Mouse (Mus musculus) gastrocnemius, adult 2 months (tissue): ENCODE measurements around the gene Scimp. TPM values are rescaled to one million over a fixed set of nuclear protein-coding genes. Genes with fewer than 3 reads are reported as not detected.

ENCODE experiments used
- DNase-seq: peaks from one replicate; pipeline ENCODE4 v3.0.0; 2022
- H3K27ac ChIP-seq: fragments of 200-600 bp; 2 replicates; pipeline ENCODE4 v1.8.1; 2022; ENCODE audit warnings: mild to moderate bottlenecking
- H3K4me3 ChIP-seq: fragments of 200-600 bp; 2 replicates; pipeline ENCODE4 v1.8.1; 2022; ENCODE audit warnings: mild to moderate bottlenecking, moderate library complexity
- CTCF ChIP-seq: fragments of 200-600 bp; IDR thresholded peaks from 2 replicates; pipeline ENCODE4 v1.8.1; 2022; ENCODE audit warnings: antibody characterized with exemption, mild to moderate bottlenecking, moderate library complexity
- intact Hi-C: fragments of 180-260 bp; cut with DNase I; formaldehyde crosslinking; loops from one replicate; pipeline ENCODE4 v1.15.1; 2025
- microRNA-seq: library from miRNA; unstranded; fragments of <30 nt; microRNA quantifications from one replicate; pipeline ENCODE4 v1.2.0, GENCODE M21; 2021
- total RNA-seq, 2 experiments: library from RNA; stranded (reverse); gene quantifications; 2 replicates each; pipeline ENCODE4 v1.2.3; 2021

Gene Scimp
- total RNA-seq, 2 experiments from 2014 or later = not detected

GRCm38 (mm10) chr11:70753146-70753545, 59.2 kb downstream of the Scimp start:
- no peak for DNase-seq
- TF ChIP-seq CTCF = no peak
- intact Hi-C loops = loop anchor here (5.0 to 10.0 kb wide), 2 partner anchors 136 to 338 kb away; partner anchors contain the start of genes 4930544D05Rik, Chrne and Pelp1
- Histone ChIP-seq H3K27ac (no peak overlapping the region), H3K4me3 (no peak overlapping the region)

GRCm38 (mm10) chr11:70752337-70753017, 59.9 kb downstream of the Scimp start:
- Histone ChIP-seq H3K27ac (no peak overlapping the region), H3K4me3 (no peak overlapping the region)
- DNase-seq = no peak
- intact Hi-C loops = loop anchor here (5.0 to 10.0 kb wide), 2 partner anchors 135 to 338 kb away; partner anchors contain the start of genes 4930544D05Rik, Chrne and Pelp1
- TF ChIP-seq CTCF = no peak

- intact Hi-C loops = no loop called here
- TF ChIP-seq CTCF = no peak
- Histone ChIP-seq H3K27ac (no peak overlapping the region), H3K4me3 (no peak overlapping the region)
- no peak for DNase-seq
Measured at GRCm38 (mm10) chr11:70747876-70748545, 64.4 kb downstream of the Scimp start.

GRCm38 (mm10) chr11:70745636-70746035, 66.8 kb downstream of the Scimp start:
- H3K27ac ChIP-seq = no peak overlapping the region
- no peak overlapping the region for H3K4me3 ChIP-seq
- no peak for DNase-seq
- intact Hi-C loops = no loop called here
- TF ChIP-seq CTCF = no peak

GRCm38 (mm10) chr11:70742581-70743459, 69.6 kb downstream of the Scimp start:
- intact Hi-C loops = no loop called here
- no peak overlapping the region for H3K4me3 ChIP-seq
- TF ChIP-seq CTCF = no peak
- no peak overlapping the region for H3K27ac ChIP-seq
- no peak for DNase-seq

- H3K4me3 ChIP-seq = no peak overlapping the region
- intact Hi-C loops = no loop called here
- DNase-seq = no peak
- H3K27ac ChIP-seq = no peak overlapping the region
- no peak for TF ChIP-seq CTCF
Measured at GRCm38 (mm10) chr11:70742117-70742516, 70.3 kb downstream of the Scimp start.

GRCm38 (mm10) chr11:70741603-70742002, 70.8 kb downstream of the Scimp start:
- Histone ChIP-seq H3K4me3 (no peak overlapping the region), H3K27ac (no peak overlapping the region)
- intact Hi-C loops = no loop called here
- no peak for TF ChIP-seq CTCF
- no peak for DNase-seq

Small RNA genes lying within 50 kb of the gene (microRNA-seq; reads per million reads assigned to microRNA genes)
- gene Gm22760 = not detected

Other genes starting within 250 kb of the Scimp start
- gene Mink1, start 249.7 kb downstream of the Scimp start, total RNA-seq = 10 to 100 TPM; 33.7 to 34.7 TPM
- gene 4930544D05Rik, start 196.7 kb downstream of the Scimp start, total RNA-seq = not detected
- 10 to 100 TPM; 11.0 to 18.4 TPM for gene Chrne, start 193.4 kb downstream of the Scimp start, total RNA-seq
- gene Gp1ba, start 173.5 kb downstream of the Scimp start, total RNA-seq = not detected
- 10 to 100 TPM; 35.0 to 38.4 TPM for gene Rnf167, start 165.4 kb downstream of the Scimp start, total RNA-seq
- gene Slc25a11, start 165.1 kb downstream of the Scimp start, total RNA-seq = 100 to 1,000 TPM; 264 to 408 TPM
- 100 to 1,000 TPM; 252 to 257 TPM for gene Pfn1, start 157.9 kb downstream of the Scimp start, total RNA-seq
- gene Eno3, start 155.4 kb downstream of the Scimp start, total RNA-seq = 1,000 to 10,000 TPM; 7,153 to 7,488 TPM
- 10 to 100 TPM; 86.3 to 86.4 TPM for gene Spag7, start 143.2 kb downstream of the Scimp start, total RNA-seq
- 10 to 100 TPM; 39.6 to 44.9 TPM for gene Camta2, start 124.5 kb downstream of the Scimp start, total RNA-seq
- gene Inca1, start 112.4 kb downstream of the Scimp start, total RNA-seq = 1 to 10 TPM; 3.8 to 5.7 TPM
- gene Kif1c, start 112.0 kb downstream of the Scimp start, total RNA-seq = 100 to 1,000 TPM; 579 to 631 TPM
- gene Zfp3, start 48.4 kb downstream of the Scimp start, total RNA-seq = 10 to 100 TPM; 10.7 to 10.8 TPM
- 10 to 100 TPM; 37.2 to 37.8 TPM for gene Rabep1, start 32.2 kb upstream of the Scimp start, total RNA-seq
- 10 to 100 TPM; 30.4 to 34.9 TPM for gene Nup88, start 157.4 kb upstream of the Scimp start, total RNA-seq
- 10 to 100 TPM; 12.2 to 13.9 TPM for gene Rpain, start 157.6 kb upstream of the Scimp start, total RNA-seq
- 100 to 1,000 TPM; 102 to 146 TPM for gene C1qbp, start 170.4 kb upstream of the Scimp start, total RNA-seq
- 10 to 100 TPM in 1 of 2 experiments, 1 to 10 TPM in 1; 8.4 to 10.3 TPM for gene Dhx33, start 191.9 kb upstream of the Scimp start, total RNA-seq
- 1 to 10 TPM; 3.1 to 5.0 TPM for gene Mis12, start 207.0 kb upstream of the Scimp start, total RNA-seq
- gene Derl2, start 207.3 kb upstream of the Scimp start, total RNA-seq = 10 to 100 TPM; 14.8 TPM
- gene 6330403K07Rik, start 220.9 kb upstream of the Scimp start, total RNA-seq = under 1 TPM in 1 of 2 experiments, not detected in 1; 0.36 TPM